Mouse (Mus musculus) embryonic facial prominence, embryonic 10.5 days (tissue): ENCODE measurements around the gene Agbl1. TPM values are rescaled to one million over a fixed set of nuclear protein-coding genes. Genes with fewer than 3 reads are reported as not detected.

Experiments used
- DNase-seq: peaks from one replicate; pipeline ENCODE4 v3.0.0-alpha.2; 2017; ENCODE audit warnings: low spot score
- H3K27ac ChIP-seq: fragments of 300-500 bp; sonication (generic); replicated peaks from 2 replicates; pipeline ENCODE4 v1.5.1; 2016; ENCODE audit warnings: mild to moderate bottlenecking
- H3K27me3 ChIP-seq: fragments of 300-500 bp; sonication (generic); replicated peaks from 2 replicates; pipeline ENCODE4 v1.6.1; 2016; ENCODE audit warnings: low read depth, mild to moderate bottlenecking; ENCODE audit not compliant: poor library complexity, severe bottlenecking
- H3K36me3 ChIP-seq: fragments of 300-500 bp; sonication (generic); replicated peaks from 2 replicates; pipeline ENCODE4 v1.6.1; 2016; ENCODE audit warnings: mild to moderate bottlenecking, moderate library complexity
- H3K4me1 ChIP-seq: fragments of 300-500 bp; sonication (generic); 2 replicates; pipeline ENCODE4 v1.6.1; 2016
- H3K4me3 ChIP-seq: fragments of 300-500 bp; sonication (generic); 2 replicates; pipeline ENCODE4 v1.5.1; 2016; ENCODE audit warnings: mild to moderate bottlenecking, moderate library complexity
- H3K9me3 ChIP-seq: fragments of 300-500 bp; sonication (generic); 2 replicates; pipeline ENCODE4 v1.6.1; 2016; ENCODE audit warnings: mild to moderate bottlenecking
- WGBS: fragments of 180-500 bp; shearing (Covaris S2); methylation state at CpG from one replicate; pipeline ENCODE4 v1.1.7; 2016; 5-methylcytosine and 5-hydroxymethylcytosine counted together
- polyA plus RNA-seq: library from polyadenylated mRNA; unstranded; fragments of >200 nt; fragmentation: Nextera tagmentation; extraction: Ambion mirVana; gene quantifications from 2 replicates; pipeline ENCODE4 v1.2.1, GENCODE M21; 2016

Agbl1 gene
- polyA plus RNA-seq, 1 experiment from 2014 or later: not detected

DNA sequence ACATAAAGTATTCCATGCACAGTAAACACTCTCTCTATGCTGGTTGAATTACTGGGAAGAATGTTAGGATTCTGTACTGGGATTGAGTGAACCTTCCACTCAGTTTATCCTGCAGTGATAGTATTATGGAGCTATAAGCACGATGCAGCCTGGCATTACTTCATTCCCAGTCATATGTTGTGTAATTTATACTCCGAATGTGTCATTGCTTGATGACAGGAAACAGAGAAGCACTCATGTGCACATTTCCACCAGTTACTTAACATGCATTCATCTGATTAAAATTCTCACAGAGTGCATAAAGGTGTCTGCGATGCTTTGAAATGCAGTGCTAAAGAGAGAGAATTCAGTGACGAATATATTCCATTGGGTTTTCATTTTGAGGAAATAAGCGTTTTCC, 682.0 kb downstream of the Agbl1 start:
- H3K36me3 ChIP-seq: no peaks in the 10 kb centered on the region
- DNase-seq: no peak
- no peaks in the 10 kb centered on the region for H3K27me3 ChIP-seq
- H3K27ac ChIP-seq: no peak overlapping the region
- no peaks in the 10 kb centered on the region for H3K4me1 ChIP-seq
- H3K4me3 ChIP-seq: no peak overlapping the region
- H3K9me3 ChIP-seq: no peaks in the 10 kb centered on the region
- 88% methylated on average over 5 of the region's 5 CpGs for WGBS

DNA sequence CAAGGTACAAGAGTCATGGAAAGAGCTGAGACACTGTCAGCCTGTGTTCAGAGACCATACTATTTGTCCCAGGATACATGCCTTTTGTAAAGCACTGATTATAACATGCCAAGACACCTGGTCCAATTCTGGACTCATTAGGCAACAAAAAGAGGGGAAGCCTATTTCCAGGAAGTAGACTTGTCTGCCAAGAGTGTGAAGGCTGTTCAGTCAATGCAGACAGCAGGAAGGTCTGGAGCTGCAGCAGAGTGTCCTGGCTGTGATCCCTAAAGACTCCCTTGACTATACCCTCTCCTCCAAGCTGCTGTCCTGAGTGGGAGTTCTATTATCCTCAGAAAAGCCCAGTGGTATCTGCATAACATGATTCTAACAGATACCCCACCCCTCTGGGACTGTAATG, 689.2 kb downstream of the Agbl1 start:
- H3K27me3 ChIP-seq: no peaks in the 10 kb centered on the region
- no peaks in the 10 kb centered on the region for H3K36me3 ChIP-seq
- no peaks in the 10 kb centered on the region for H3K9me3 ChIP-seq
- no peak for DNase-seq
- H3K27ac ChIP-seq: no peak overlapping the region
- peaks cover 4% of the 10 kb centered on the region for H3K4me1 ChIP-seq
- H3K4me3 ChIP-seq: no peak overlapping the region

DNA sequence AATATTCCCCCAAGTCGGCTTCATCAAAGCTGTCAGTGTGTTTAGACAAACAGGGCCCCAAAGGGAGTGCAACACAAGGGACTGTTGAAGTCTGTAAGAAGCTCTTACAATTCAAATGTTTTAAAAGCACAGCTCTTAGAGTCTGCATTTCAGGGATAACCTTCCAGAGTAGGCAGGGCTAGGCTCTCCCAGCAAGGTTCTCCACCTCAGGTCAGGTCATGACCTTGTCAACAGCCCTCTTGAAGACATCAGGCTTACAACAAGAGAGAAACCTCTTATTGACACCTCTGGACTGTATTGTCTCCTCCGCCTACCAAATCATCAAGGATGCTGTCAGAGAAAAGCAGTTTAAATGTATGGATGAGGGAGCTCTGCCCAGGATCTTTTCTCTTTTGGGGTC, 692.0 kb downstream of the Agbl1 start:
- no peak overlapping the region for H3K27ac ChIP-seq
- H3K36me3 ChIP-seq: no peaks in the 10 kb centered on the region
- DNase-seq: no peak
- no peaks in the 10 kb centered on the region for H3K27me3 ChIP-seq
- H3K9me3 ChIP-seq: no peaks in the 10 kb centered on the region
- peaks cover 4% of the 10 kb centered on the region for H3K4me1 ChIP-seq
- WGBS: 39% methylated on average over 2 of the region's 2 CpGs
- H3K4me3 ChIP-seq: no peak overlapping the region

DNA sequence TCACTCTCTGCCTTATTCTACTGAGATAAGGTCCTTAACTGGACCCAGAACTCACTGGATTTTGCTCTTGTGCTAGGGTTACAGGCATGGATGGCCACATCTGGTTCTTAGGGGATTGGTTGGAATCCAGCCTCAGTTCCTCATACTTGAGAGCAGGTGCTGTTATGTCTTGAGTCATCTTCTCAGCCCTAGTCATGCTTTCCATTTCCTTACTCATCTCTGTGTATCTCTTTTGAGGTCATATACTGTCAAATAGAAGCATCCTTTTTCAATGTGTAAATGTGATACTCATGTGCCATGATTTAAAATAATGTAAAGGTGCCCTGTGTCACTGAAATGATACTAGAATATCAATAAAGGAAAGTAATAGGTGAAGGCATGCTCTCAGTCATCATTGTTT, 705.5 kb downstream of the Agbl1 start:
- no peaks in the 10 kb centered on the region for H3K27me3 ChIP-seq
- no peaks in the 10 kb centered on the region for H3K4me1 ChIP-seq
- H3K4me3 ChIP-seq: no peak overlapping the region
- DNase-seq: no peak
- no peak overlapping the region for H3K27ac ChIP-seq
- no peaks in the 10 kb centered on the region for H3K36me3 ChIP-seq
- H3K9me3 ChIP-seq: no peaks in the 10 kb centered on the region

DNA sequence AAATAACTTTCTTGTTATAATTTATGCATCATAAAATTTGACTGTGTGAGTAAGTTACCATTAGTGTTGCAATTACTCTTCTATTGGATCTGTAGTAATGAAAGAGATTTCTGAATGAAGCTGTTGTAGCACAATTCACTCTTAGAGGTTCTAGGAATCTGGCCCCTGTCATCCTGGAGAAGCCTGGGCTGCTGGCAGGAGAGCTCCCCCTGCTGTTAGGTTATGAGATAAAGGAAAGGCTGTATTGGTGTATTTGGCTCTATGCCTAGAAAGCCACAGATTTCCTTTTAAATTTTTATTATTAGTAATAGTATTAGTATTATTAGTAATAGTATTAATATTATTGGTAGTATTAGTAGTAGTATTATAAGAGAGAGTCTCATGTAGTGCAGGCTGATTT, 711.8 kb downstream of the Agbl1 start:
- no peaks in the 10 kb centered on the region for H3K27me3 ChIP-seq
- H3K4me3 ChIP-seq: no peak overlapping the region
- no peak overlapping the region for H3K27ac ChIP-seq
- peak; percentile 31 for DNase-seq
- no peaks in the 10 kb centered on the region for H3K9me3 ChIP-seq
- H3K4me1 ChIP-seq: no peaks in the 10 kb centered on the region
- no peaks in the 10 kb centered on the region for H3K36me3 ChIP-seq

DNA sequence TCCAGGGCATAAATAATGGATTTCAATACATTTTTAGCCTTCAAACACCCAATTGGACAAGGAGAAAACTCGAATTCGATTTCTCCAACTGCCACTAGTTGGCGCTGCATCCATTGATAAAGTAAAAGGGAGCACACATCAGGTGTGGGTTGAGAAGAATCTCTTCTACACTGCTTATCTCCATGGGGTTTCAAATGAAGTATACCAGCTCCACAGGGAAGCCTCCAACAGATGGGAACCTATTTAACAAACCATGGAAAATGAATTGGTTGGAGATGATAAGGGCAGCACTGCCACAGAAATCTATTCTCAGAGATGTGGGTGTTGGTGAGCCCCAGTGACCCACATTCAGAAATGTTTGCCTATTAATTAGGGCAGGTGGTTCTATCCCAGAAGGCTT, 741.6 kb downstream of the Agbl1 start:
- Histone ChIP-seq H3K36me3 (no peaks in the 10 kb centered on the region), H3K4me1 (no peaks in the 10 kb centered on the region), H3K27me3 (no peaks in the 10 kb centered on the region), H3K9me3 (no peaks in the 10 kb centered on the region), H3K4me3 (no peak overlapping the region), H3K27ac (no peak overlapping the region)
- WGBS: 12% methylated on average over 3 of the region's 3 CpGs
- no peak for DNase-seq

DNA sequence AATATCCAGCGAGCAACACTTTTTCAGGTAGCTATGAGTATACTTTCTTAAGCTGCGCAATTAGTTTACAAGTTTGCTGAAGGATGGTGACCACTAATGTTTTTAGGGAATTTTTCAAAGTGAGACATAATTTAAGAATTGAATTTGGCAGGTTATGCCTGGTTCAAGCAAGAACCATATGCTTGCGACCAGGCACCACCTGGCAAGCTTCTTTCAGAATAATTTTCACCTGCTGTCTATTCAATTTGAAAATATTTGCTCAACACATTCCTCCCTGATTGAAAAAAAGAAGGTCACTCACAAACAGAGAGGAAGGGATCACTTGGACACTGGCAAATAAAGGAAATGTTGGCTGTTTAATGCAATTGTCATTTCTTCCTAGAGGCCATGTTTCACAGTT, 779.9 kb downstream of the Agbl1 start:
- Histone ChIP-seq H3K36me3 (no peaks in the 10 kb centered on the region), H3K4me3 (no peak overlapping the region), H3K27ac (no peak overlapping the region), H3K27me3 (no peaks in the 10 kb centered on the region), H3K9me3 (no peaks in the 10 kb centered on the region), H3K4me1 (no peaks in the 10 kb centered on the region)
- 83% methylated on average over 3 of the region's 3 CpGs for WGBS
- DNase-seq: no peak

DNA sequence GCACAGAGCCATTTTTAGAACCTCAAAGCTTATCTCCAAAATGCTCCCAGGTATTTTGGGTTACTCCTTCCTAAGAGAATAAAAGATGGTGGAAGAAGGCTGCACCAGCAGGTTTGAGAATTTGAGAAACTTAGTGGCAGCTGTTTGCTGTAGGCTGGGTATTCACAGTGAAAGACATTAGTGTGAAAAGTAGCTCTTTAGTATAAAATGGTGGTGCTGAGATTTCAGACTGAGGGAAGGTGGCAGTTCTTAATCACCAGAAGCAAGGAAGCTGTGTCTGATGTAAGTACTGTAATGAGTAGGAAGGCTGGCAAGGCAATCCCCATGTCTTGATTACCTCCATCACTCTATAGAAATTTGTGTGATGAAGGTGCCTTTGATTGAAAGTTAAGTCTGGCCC, 799.3 kb downstream of the Agbl1 start:
- Histone ChIP-seq H3K36me3 (no peaks in the 10 kb centered on the region), H3K4me1 (no peaks in the 10 kb centered on the region), H3K9me3 (no peaks in the 10 kb centered on the region), H3K27ac (no peak overlapping the region), H3K27me3 (no peaks in the 10 kb centered on the region), H3K4me3 (no peak overlapping the region)
- DNase-seq: no peak

DNA sequence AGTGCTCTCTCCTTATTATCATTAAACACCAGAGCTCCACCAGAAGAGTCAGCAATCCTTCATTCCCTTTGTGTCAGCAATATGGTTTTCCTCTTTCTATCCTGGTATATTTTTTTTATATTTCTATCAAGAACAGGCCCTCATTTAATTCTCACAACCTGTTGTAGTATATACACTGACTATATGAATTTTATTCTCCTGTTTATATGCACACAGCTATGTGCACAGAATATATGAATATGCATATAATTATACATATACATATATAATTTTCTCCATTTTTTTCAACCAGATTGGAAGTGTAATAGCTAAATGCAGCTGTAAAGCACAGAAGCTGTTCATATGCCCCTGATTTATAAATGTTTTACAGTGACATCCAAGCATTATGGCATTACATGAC, 846.3 kb downstream of the Agbl1 start:
- no peak overlapping the region for H3K27ac ChIP-seq
- no peaks in the 10 kb centered on the region for H3K27me3 ChIP-seq
- no peaks in the 10 kb centered on the region for H3K9me3 ChIP-seq
- DNase-seq: no peak
- no peaks in the 10 kb centered on the region for H3K4me1 ChIP-seq
- H3K36me3 ChIP-seq: no peaks in the 10 kb centered on the region
- H3K4me3 ChIP-seq: no peak overlapping the region

DNA sequence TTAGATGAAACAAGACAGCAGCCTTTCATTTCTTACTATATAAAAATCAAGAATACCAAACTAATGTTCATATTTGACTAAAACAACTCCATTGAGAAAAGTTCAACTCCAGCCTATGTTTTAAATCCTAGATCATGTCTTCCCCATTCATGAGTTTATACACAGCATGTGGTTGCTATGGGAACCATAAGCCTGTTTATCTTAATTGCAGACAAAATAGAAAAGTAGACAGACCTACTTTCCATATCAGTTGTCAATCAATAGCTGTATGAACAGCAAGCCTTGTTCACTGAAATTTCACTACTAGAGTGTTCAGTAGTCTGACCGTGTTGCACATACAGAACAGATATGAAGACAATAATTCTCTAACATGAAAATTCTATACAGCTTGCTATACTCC, 857.6 kb downstream of the Agbl1 start:
- Histone ChIP-seq H3K36me3 (no peaks in the 10 kb centered on the region), H3K27ac (no peak overlapping the region), H3K4me3 (no peak overlapping the region), H3K27me3 (no peaks in the 10 kb centered on the region), H3K4me1 (no peaks in the 10 kb centered on the region), H3K9me3 (no peaks in the 10 kb centered on the region)
- 76% methylated on average over 1 of the region's 1 CpGs for WGBS
- DNase-seq: no peak

DNA sequence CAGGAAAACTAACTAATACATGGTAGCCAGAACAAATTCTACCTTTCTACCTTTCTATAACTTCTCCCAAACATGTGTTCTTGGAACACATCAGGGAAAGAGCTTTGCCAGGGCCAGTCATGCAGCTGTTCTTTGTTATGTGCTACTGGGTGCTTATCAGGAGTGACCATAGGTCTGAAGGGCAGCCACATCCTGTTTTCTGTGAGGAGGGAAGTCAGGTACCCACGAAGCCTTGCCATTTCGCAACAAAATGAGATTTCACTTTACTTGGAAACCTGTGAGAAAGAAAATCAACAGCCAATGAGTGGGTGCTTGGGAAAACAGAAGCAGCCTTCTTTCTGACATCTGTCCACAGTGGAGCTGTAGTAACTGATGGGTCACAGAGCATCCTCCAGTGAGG, 865.5 kb downstream of the Agbl1 start:
- 77% methylated on average over 2 of the region's 2 CpGs for WGBS
- Histone ChIP-seq H3K4me3 (no peak overlapping the region), H3K36me3 (no peaks in the 10 kb centered on the region), H3K4me1 (no peaks in the 10 kb centered on the region), H3K27ac (no peak overlapping the region), H3K9me3 (no peaks in the 10 kb centered on the region), H3K27me3 (no peaks in the 10 kb centered on the region)
- DNase-seq: no peak

DNA sequence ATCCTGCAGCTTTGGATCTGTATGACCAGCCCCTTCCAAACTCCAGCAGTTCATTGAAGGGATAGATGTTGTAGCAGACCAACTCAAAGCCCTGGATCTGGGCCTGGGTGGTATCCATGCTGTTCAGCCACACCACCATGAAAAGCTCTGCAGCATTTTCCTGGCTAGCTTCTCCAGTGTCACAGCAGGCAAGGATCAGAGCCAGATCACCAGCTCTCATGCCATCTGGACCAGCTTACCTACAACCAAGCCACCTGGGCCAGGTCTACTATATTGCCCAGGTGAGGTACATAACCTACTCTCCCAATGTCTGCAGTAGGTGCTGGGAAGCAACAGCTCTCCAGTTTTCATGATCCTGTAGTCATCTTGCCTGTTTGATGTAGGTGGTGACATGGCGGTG, 884.3 kb downstream of the Agbl1 start:
- 94% methylated on average over 1 of the region's 1 CpGs for WGBS
- Histone ChIP-seq H3K27ac (no peak overlapping the region), H3K4me3 (no peak overlapping the region), H3K27me3 (no peaks in the 10 kb centered on the region), H3K9me3 (no peaks in the 10 kb centered on the region), H3K4me1 (no peaks in the 10 kb centered on the region), H3K36me3 (no peaks in the 10 kb centered on the region)
- no peak for DNase-seq

DNA sequence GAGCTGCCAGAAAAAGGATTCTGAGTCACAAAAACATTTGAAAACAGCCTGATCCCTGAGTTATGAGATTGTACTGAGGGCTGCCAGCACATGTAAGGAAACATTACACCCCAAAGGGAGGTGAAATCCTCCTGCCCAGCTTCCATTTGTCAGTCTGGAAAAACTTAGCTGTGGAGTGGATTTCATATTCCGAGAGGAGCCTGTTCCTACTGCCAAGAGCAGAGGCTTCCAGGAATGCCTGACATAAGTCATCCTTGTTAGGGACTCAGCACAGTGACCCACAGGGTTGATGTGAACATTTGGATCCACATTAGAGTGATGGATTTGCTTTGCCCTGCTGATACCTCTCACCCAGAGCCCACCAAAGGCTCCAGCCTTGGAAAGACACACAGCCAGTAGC, 899.4 kb downstream of the Agbl1 start:
- 81% methylated on average over 1 of the region's 1 CpGs for WGBS
- Histone ChIP-seq H3K4me3 (no peak overlapping the region), H3K36me3 (no peaks in the 10 kb centered on the region)

DNA sequence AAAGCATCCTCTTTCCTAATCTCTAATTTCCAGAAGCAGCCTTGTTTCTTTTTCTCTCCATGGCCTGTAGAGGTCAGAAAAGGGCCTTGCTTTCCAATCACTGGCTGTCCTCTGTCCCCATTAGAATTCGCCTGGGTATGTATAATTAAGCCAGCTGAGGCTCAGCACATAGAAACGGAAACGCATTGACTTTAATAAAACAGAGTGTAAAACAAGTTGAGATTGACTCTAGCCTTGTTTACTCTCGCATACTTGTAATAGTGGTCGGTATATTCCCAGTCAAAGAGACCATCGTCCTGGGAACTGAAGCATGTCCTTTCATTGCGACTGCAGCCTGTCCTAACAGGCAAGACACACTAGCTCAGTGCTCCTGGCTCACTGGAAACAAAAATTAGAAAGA, 902.3 kb downstream of the Agbl1 start:
- Histone ChIP-seq H3K27ac (no peak overlapping the region), H3K4me3 (no peak overlapping the region), H3K36me3 (no peaks in the 10 kb centered on the region), H3K9me3 (no peaks in the 10 kb centered on the region), H3K4me1 (peaks cover 9% of the 10 kb centered on the region), H3K27me3 (no peaks in the 10 kb centered on the region)
- WGBS: 30% methylated on average over 7 of the region's 7 CpGs
- no peak for DNase-seq

More for the DNA sequence above, 899.4 kb downstream of the Agbl1 start:
- Histone ChIP-seq H3K9me3 (no peaks in the 10 kb centered on the region), H3K4me1 (peaks cover 9% of the 10 kb centered on the region), H3K27me3 (no peaks in the 10 kb centered on the region), H3K27ac (no peak overlapping the region)
- no peak for DNase-seq
